ENCODE assay signal across 8 mouse cellular contexts in the genomic region with DNA sequence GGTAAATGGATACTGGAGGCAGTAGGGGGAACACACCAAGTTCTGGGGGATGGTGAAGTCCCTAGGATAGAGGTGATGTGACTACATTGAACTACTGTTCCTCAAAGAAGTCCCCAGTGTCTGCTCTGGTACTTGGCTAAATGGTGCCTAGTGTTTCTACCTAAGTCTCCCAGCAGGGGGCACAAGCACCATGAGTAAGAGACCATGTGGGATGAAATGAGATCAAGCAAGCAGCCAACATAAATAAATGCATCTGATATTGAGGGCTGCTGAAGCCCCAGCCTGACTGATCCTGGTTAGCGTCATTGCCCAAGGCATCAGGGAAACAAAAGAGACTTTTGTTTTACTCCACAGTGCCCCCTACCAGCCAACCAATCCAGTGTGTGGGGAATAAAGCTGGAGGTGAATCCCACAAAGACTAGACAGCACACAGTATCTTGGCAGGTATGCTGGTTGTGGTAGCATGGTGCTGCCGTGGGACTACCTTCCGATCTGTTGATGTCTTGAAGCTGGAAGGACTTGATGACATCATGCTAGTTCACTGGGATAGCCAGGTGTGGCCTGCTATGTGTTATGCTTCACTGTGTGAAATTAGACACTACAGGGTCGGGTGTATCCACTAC.
A peak's percentile ranks its signal among the peaks of the same experiment; 100 is the strongest.
DNase-seq lines count a peak whose midpoint lies in the region; ATAC-seq and TF ChIP-seq lines count a peak whose summit lies in the region.

No protein-coding gene starts in this region.

- ATAC-seq in CD4-positive, CD25-positive, alpha-beta regulatory T cell, adult 4 months, result no peak
- ATAC-seq in hindbrain, embryonic 14.5 days (ENCODE audit: low FRiP score), result peak; percentile 74
- 0 out of 2 replicates have a peak, but pooled peaks have one; percentile 44 for ATAC-seq in limb, embryonic 13.5 days (ENCODE audit: low FRiP score, low read depth)
- no peak for ATAC-seq in intestine, embryonic 15.5 days

- TF ChIP-seq CTCF in MEL (IDR thresholded peaks at IDR 0.05 in 2 of 3, conservative IDR thresholded peaks at IDR 0.05 in 1 of 3; ENCODE audit: control insufficient read depth in 1 of 3, insufficient read depth in 1 of 3, low read depth in 2 of 3, low read length in 3 of 3, poor library complexity in 1 of 3, severe bottlenecking in 1 of 3), result peak; percentile 10 to 30 (median 16); a peak in 3 of 6 replicates

- no peak overlapping the region for H3K9ac ChIP-seq in MEL (ENCODE audit: control insufficient read depth, low read depth, low read length, poor library complexity, severe bottlenecking)
- no peak overlapping the region for H3K9ac ChIP-seq in hindbrain, embryonic 14.5 days
- H3K9ac ChIP-seq in limb, embryonic 13.5 days, result no peak overlapping the region
- H3K9ac ChIP-seq in intestine, embryonic 15.5 days, result no peak overlapping the region

- no peak for TF ChIP-seq EP300 in MEL (IDR thresholded peaks at IDR 0.05; ENCODE audit: low read depth in 1 of 2, low read length in 2 of 2)

- no peaks in the 10 kb centered on the region for H3K4me1 ChIP-seq in MEL (ENCODE audit: control insufficient read depth in 1 of 2, insufficient read depth in 2 of 2, low read length in 2 of 2)
- H3K4me1 ChIP-seq in hindbrain, embryonic 14.5 days (replicated peaks; ENCODE audit: control insufficient read depth, insufficient read depth, low read length), result no peaks in the 10 kb centered on the region; the same call in 1 of the 2 replicates
- no peaks in the 10 kb centered on the region for H3K4me1 ChIP-seq in limb, embryonic 13.5 days
- H3K4me1 ChIP-seq in intestine, embryonic 15.5 days (replicated peaks), result no peaks in the 10 kb centered on the region

- H3K36me3 ChIP-seq in MEL (ENCODE audit: control insufficient read depth in 1 of 2, insufficient read depth in 2 of 2, low read length in 2 of 2), result no peaks in the 10 kb centered on the region
- H3K36me3 ChIP-seq in hindbrain, embryonic 14.5 days (replicated peaks; ENCODE audit: control insufficient read depth, insufficient read depth), result no peaks in the 10 kb centered on the region
- H3K36me3 ChIP-seq in limb, embryonic 13.5 days, result no peaks in the 10 kb centered on the region
- no peaks in the 10 kb centered on the region for H3K36me3 ChIP-seq in intestine, embryonic 15.5 days

- H3K27me3 ChIP-seq in MEL (ENCODE audit: control insufficient read depth in 1 of 2, insufficient read depth in 2 of 2, low read length in 2 of 2), result no peaks in the 10 kb centered on the region
- no peaks in the 10 kb centered on the region for H3K27me3 ChIP-seq in hindbrain, embryonic 14.5 days (ENCODE audit: control insufficient read depth, insufficient read depth, low read length)
- H3K27me3 ChIP-seq in limb, embryonic 13.5 days, result no peaks in the 10 kb centered on the region
- H3K27me3 ChIP-seq in intestine, embryonic 15.5 days (replicated peaks), result no peaks in the 10 kb centered on the region

- 67% methylated on average over 4 of the region's 4 CpGs for WGBS in hindbrain, embryonic 14.5 days
- 67% methylated on average over 4 of the region's 4 CpGs for WGBS in limb, embryonic 13.5 days
- WGBS in intestine, embryonic 15.5 days, result 74% methylated on average over 4 of the region's 4 CpGs

- no peak overlapping the region for H3K27ac ChIP-seq in MEL (ENCODE audit: control insufficient read depth, low read depth, low read length)
- H3K27ac ChIP-seq in hindbrain, embryonic 14.5 days, result no peak overlapping the region; the same call in 1 of the 2 replicates
- H3K27ac ChIP-seq in limb, embryonic 13.5 days, result no peak overlapping the region
- H3K27ac ChIP-seq in intestine, embryonic 15.5 days, result no peak overlapping the region

- peak; percentile 24 for TF ChIP-seq RAD21 in MEL (IDR thresholded peaks at IDR 0.05; ENCODE audit: low read depth, low read length)

- no peak for TF ChIP-seq POLR2A in MEL (IDR thresholded peaks at IDR 0.05; ENCODE audit: control insufficient read depth in 1 of 2, insufficient read depth in 1 of 2, low read depth in 1 of 2, low read length in 2 of 2, poor library complexity in 1 of 2)

- no peak overlapping the region for H3K4me3 ChIP-seq in MEL (ENCODE audit: control insufficient read depth in 1 of 2, insufficient read depth in 1 of 2, low read depth in 2 of 2, low read length in 2 of 2)
- no peak overlapping the region for H3K4me3 ChIP-seq in hindbrain, embryonic 14.5 days (replicated peaks; ENCODE audit: low read length)
- no peak overlapping the region for H3K4me3 ChIP-seq in limb, embryonic 13.5 days
- H3K4me3 ChIP-seq in intestine, embryonic 15.5 days (replicated peaks), result no peak overlapping the region

- no peaks in the 10 kb centered on the region; the same call in 1 of the 2 replicates for H3K9me3 ChIP-seq in MEL (replicated peaks; ENCODE audit: insufficient read depth, low read length)
- H3K9me3 ChIP-seq in hindbrain, embryonic 14.5 days (ENCODE audit: control insufficient read depth, low read length), result no peaks in the 10 kb centered on the region
- H3K9me3 ChIP-seq in limb, embryonic 13.5 days, result no peaks in the 10 kb centered on the region
- H3K9me3 ChIP-seq in intestine, embryonic 15.5 days, result no peaks in the 10 kb centered on the region

- DNase-seq in CD4-positive, CD25-positive, alpha-beta regulatory T cell, adult 2 months (ENCODE audit: low read depth, low spot score), result peak; percentile 25
- peak; percentile 13 for DNase-seq in MEL (ENCODE audit: low read depth, low spot score)
- peak; percentile 76 for DNase-seq in embryo, embryonic 10.5 days (ENCODE audit: low spot score)
- peak; percentile 79 for DNase-seq in hindbrain, embryonic 14.5 days (ENCODE audit: low spot score)
- DNase-seq in retina, adult 2 months (ENCODE audit: low read depth, low spot score), result peak; percentile 47

- H3K4me2 ChIP-seq in hindbrain, embryonic 14.5 days (replicated peaks), result no peak overlapping the region
- H3K4me2 ChIP-seq in limb, embryonic 13.5 days (replicated peaks), result no peak overlapping the region
- H3K4me2 ChIP-seq in intestine, embryonic 15.5 days (replicated peaks), result no peak overlapping the region

- no peaks in the 10 kb centered on the region for H3K79me2 ChIP-seq in MEL (ENCODE audit: control insufficient read depth, insufficient read depth, low read length, poor library complexity)

TF ChIP-seq in MEL, 35 proteins besides CTCF, POLR2A, EP300 and RAD21:
- no peak for TF ChIP-seq POLR2AphosphoS2 (IDR thresholded peaks at IDR 0.05; ENCODE audit: low read length)
- peak; percentile 30 for TF ChIP-seq SMC3 (IDR thresholded peaks at IDR 0.05; ENCODE audit: low read depth, low read length)
- TF ChIP-seq KAT2A (conservative IDR thresholded peaks at IDR 0.05; ENCODE audit: low read depth, low read length), result no peak

Comparison
In these comparisons a context has a peak if more than half of its experiments do, and no peak if none do; other contexts are left out.
1. DNase-seq: peak in every context shown above with its lines; median percentile 79 in hindbrain, embryonic 14.5 days; 76 in embryo, embryonic 10.5 days; 47 in retina, adult 2 months; 25 in CD4-positive, CD25-positive, alpha-beta regulatory T cell, adult 2 months; 13 in MEL.
2. ATAC-seq: peak in hindbrain, embryonic 14.5 days (single experiment) and limb, embryonic 13.5 days (single experiment); none in CD4-positive, CD25-positive, alpha-beta regulatory T cell, adult 4 months (single experiment) and intestine, embryonic 15.5 days (single experiment).